Mouse (Mus musculus): ENCODE results near the gene Camkv. TPM values are rescaled to one million over a fixed set of nuclear protein-coding genes. Genes with fewer than 3 reads are reported as not detected.

Camkv gene
- total and polyA plus RNA-seq, 3 experiments: not detected

GRCm38 (mm10) chr9:107986376-107986775 is 50.9 kb downstream of the Camkv start (continued):
- TF ChIP-seq ZNF384 (IDR thresholded peaks at IDR 0.05; ENCODE audit: low read depth, low read length): no peak
- TF ChIP-seq NRF1 (IDR thresholded peaks at IDR 0.05; ENCODE audit: low read depth, low read length): no peak
- TF ChIP-seq CHD1 (IDR thresholded peaks at IDR 0.05; ENCODE audit: low read depth, low read length): no peak
- no peak for TF ChIP-seq MEF2A (IDR thresholded peaks at IDR 0.05; ENCODE audit: borderline replicate concordance, low read depth, low read length)
- TF ChIP-seq USF1 (IDR thresholded peaks at IDR 0.05; ENCODE audit: low read depth, low read length): no peak

GRCm38 (mm10) chr9:107987950-107988349 is 52.5 kb downstream of the Camkv start:
- Histone ChIP-seq H3K4me1 (ENCODE audit: control insufficient read depth in 1 of 2, insufficient read depth in 2 of 2) (peaks cover 17 to 28% of the 10 kb centered on the region in 2 experiments), H3K9me3 (replicated peaks; ENCODE audit: low read length) (no peaks in the 10 kb centered on the region), H3K79me2 (replicated peaks; ENCODE audit: control insufficient read depth, extremely low read depth, insufficient read depth, poor library complexity, severe bottlenecking) (no peaks in the 10 kb centered on the region), H3K4me3 (replicated peaks in 1 of 3; ENCODE audit: low read depth in 2 of 3, low read length in 2 of 3, poor library complexity in 1 of 3) (no peak overlapping the region), H3K36me3 (replicated peaks in 1 of 2; ENCODE audit: control insufficient read depth in 1 of 2, insufficient read depth in 1 of 2, low read length in 1 of 2) (peaks cover 17 to 19% of the 10 kb centered on the region in 2 experiments), H3K27ac (ENCODE audit: insufficient read depth, low read depth) (no peak overlapping the region), H3K27me3 (replicated peaks) (no peaks in the 10 kb centered on the region), H3K9ac (ENCODE audit: insufficient read depth, low read depth) (no peak overlapping the region), H3K4me2 (ENCODE audit: insufficient read depth, low read depth, poor library complexity, severe bottlenecking) (no peak overlapping the region)
- DNase-seq (ENCODE audit: extremely low read depth): no peak
- dilution Hi-C loops (cut with MboI; ENCODE audit: extremely low pct_ligation_motif_present, extremely low pct_unique_long_range_greater_than_20kb, low sequenced_read_pairs): no loop called here
- in situ Hi-C loops (cut with MboI; ENCODE audit: low pct_ligation_motif_present, low pct_unique_long_range_greater_than_20kb, low sequenced_read_pairs): no loop called here
- TF ChIP-seq MYC (IDR thresholded peaks at IDR 0.05; ENCODE audit: low read depth, low read length) (no peak), ZKSCAN1 (IDR thresholded peaks at IDR 0.05; ENCODE audit: borderline replicate concordance, low read depth, low read length) (no peak), KAT2A (IDR thresholded peaks at IDR 0.05; ENCODE audit: insufficient replicate concordance, low read length) (no peak), EP300 (IDR thresholded peaks at IDR 0.05; ENCODE audit: low read length) (no peak), PAX5 (IDR thresholded peaks at IDR 0.05; ENCODE audit: low read length) (no peak), JUN (IDR thresholded peaks at IDR 0.05; ENCODE audit: insufficient read depth, low read depth, low read length) (no peak), CHD2 (IDR thresholded peaks at IDR 0.05; ENCODE audit: low read length) (no peak), MEF2A (IDR thresholded peaks at IDR 0.05; ENCODE audit: borderline replicate concordance, low read depth, low read length) (no peak), MAX (IDR thresholded peaks at IDR 0.05; ENCODE audit: low read length) (no peak), MAFK (IDR thresholded peaks at IDR 0.05; ENCODE audit: insufficient replicate concordance, low read length) (no peak), IRF4 (IDR thresholded peaks at IDR 0.05; ENCODE audit: low read depth, low read length) (no peak), ELF1 (IDR thresholded peaks at IDR 0.05; ENCODE audit: low read depth, low read length) (no peak), CTCF (conservative IDR thresholded peaks at IDR 0.05 in 1 of 2, IDR thresholded peaks at IDR 0.05 in 1 of 2; ENCODE audit: low read depth in 2 of 2, low read length in 2 of 2) (no peak)

GRCm38 (mm10) chr9:107992197-107992596 is 56.7 kb downstream of the Camkv start, which contains the start of gene Cdhr4:
Cdhr4 (plus strand) TSS chr9:107992497.
- Histone ChIP-seq H3K4me3 (replicated peaks in 1 of 3; ENCODE audit: low read depth in 2 of 3, low read length in 2 of 3, poor library complexity in 1 of 3) (no peak within 1 kb of the TSS), H3K27me3 (replicated peaks) (no peaks in the 10 kb centered on the region), H3K79me2 (replicated peaks; ENCODE audit: control insufficient read depth, extremely low read depth, insufficient read depth, poor library complexity, severe bottlenecking) (no peaks in the 10 kb centered on the region), H3K4me1 (ENCODE audit: control insufficient read depth in 1 of 2, insufficient read depth in 2 of 2) (peaks cover 0 to 16% of the 10 kb centered on the region in 2 experiments; a peak in 2 of 4 replicates), H3K9me3 (replicated peaks; ENCODE audit: low read length) (no peaks in the 10 kb centered on the region), H3K9ac (ENCODE audit: insufficient read depth, low read depth) (no peak within 1 kb of the TSS), H3K36me3 (replicated peaks in 1 of 2; ENCODE audit: control insufficient read depth in 1 of 2, insufficient read depth in 1 of 2, low read length in 1 of 2) (no peaks in the 10 kb centered on the region), H3K27ac (ENCODE audit: insufficient read depth, low read depth) (no peak within 1 kb of the TSS), H3K4me2 (ENCODE audit: insufficient read depth, low read depth, poor library complexity, severe bottlenecking) (no peak within 1 kb of the TSS)
- dilution Hi-C loops (cut with MboI; ENCODE audit: extremely low pct_ligation_motif_present, extremely low pct_unique_long_range_greater_than_20kb, low sequenced_read_pairs) (no loop called here), in situ Hi-C loops (cut with MboI; ENCODE audit: low pct_ligation_motif_present, low pct_unique_long_range_greater_than_20kb, low sequenced_read_pairs) (no loop called here)
- DNase-seq (ENCODE audit: extremely low read depth): no peak
- TF ChIP-seq SIN3A (IDR thresholded peaks at IDR 0.05; ENCODE audit: low read length): no peak
- no peak for TF ChIP-seq MXI1 (IDR thresholded peaks at IDR 0.05; ENCODE audit: low read depth, low read length)
- no peak for TF ChIP-seq ZNF384 (IDR thresholded peaks at IDR 0.05; ENCODE audit: low read depth, low read length)
- TF ChIP-seq CHD2 (IDR thresholded peaks at IDR 0.05; ENCODE audit: low read length): no peak
- TF ChIP-seq ZKSCAN1 (IDR thresholded peaks at IDR 0.05; ENCODE audit: borderline replicate concordance, low read depth, low read length): no peak
- no peak for TF ChIP-seq MAFK (IDR thresholded peaks at IDR 0.05; ENCODE audit: insufficient replicate concordance, low read length)
- TF ChIP-seq PAX5 (IDR thresholded peaks at IDR 0.05; ENCODE audit: low read length): no peak
- no peak for TF ChIP-seq CTCF (conservative IDR thresholded peaks at IDR 0.05 in 1 of 2, IDR thresholded peaks at IDR 0.05 in 1 of 2; ENCODE audit: low read depth in 2 of 2, low read length in 2 of 2)

Data from CH12.LX (cell line).